ENCODE assay signal across 21 mouse cellular contexts in the genomic region with DNA sequence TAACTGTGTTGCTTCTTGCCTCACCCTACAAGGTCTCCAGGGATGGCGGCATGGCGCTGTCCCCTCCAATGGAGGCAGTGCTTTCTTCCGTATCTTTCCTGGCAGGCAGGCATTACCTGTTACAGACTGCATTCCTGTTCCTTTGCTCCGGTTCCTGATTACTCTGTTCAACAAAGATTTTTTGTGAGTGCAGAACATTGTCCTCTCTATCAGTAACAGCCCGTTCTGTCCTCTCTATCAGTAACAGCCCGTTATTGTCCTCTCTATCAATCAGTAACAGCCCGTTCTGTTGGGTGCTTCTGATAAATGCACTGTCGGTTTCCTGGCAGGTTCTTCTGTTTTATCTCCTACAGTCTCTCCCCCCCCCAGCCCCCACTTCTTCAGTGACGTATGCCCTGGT.
DNase-seq lines count a peak whose midpoint lies in the region; ATAC-seq and TF ChIP-seq lines count a peak whose summit lies in the region.
"Had no signal": no experiment of that assay in that cellular context is flagged by ENCODE, and none has a peak within 500 bp of the region (broad histone marks: within the 10 kb centered on the region; RNA-seq: fewer than 3 reads in every experiment).

No protein-coding gene starts in this region.

- no peak overlapping the region for H3K27ac ChIP-seq in heart, embryonic 10.5 days
- peak overlapping the region; percentile 91 for H3K27ac ChIP-seq in MEL (ENCODE audit: control insufficient read depth, low read depth, low read length)
- H3K27ac ChIP-seq: limb, embryonic 10.5 days; midbrain, embryonic 15.5 days; stomach, embryonic 15.5 days had no signal

- no peak; a peak in 1 of 4 replicates for TF ChIP-seq POLR2A in MEL (IDR thresholded peaks at IDR 0.05; ENCODE audit: control insufficient read depth in 1 of 2, insufficient read depth in 1 of 2, low read depth in 1 of 2, low read length in 2 of 2, poor library complexity in 1 of 2)

- no peaks in the 10 kb centered on the region for H3K36me3 ChIP-seq in heart, embryonic 10.5 days
- H3K36me3 ChIP-seq in MEL (ENCODE audit: control insufficient read depth in 1 of 2, insufficient read depth in 2 of 2, low read length in 2 of 2): peaks cover 0 to 34% of the 10 kb centered on the region in 2 experiments; a peak in 2 of 4 replicates
- H3K36me3 ChIP-seq: limb, embryonic 10.5 days; midbrain, embryonic 15.5 days; stomach, embryonic 15.5 days had no signal

- peaks cover 11% of the 10 kb centered on the region for H3K4me1 ChIP-seq in heart, embryonic 10.5 days
- H3K4me1 ChIP-seq in MEL (ENCODE audit: control insufficient read depth in 1 of 2, insufficient read depth in 2 of 2, low read length in 2 of 2): peaks cover 0 to 35% of the 10 kb centered on the region in 2 experiments
- H3K4me1 ChIP-seq: stomach, embryonic 15.5 days had no signal

- TF ChIP-seq EP300 in MEL (IDR thresholded peaks at IDR 0.05; ENCODE audit: low read depth in 1 of 2, low read length in 2 of 2): peak; percentile 97 to 99

- H3K27me3 ChIP-seq in heart, embryonic 10.5 days (ENCODE audit: insufficient read depth, poor library complexity, severe bottlenecking): peaks cover 4% of the 10 kb centered on the region
- H3K27me3 ChIP-seq in MEL (ENCODE audit: control insufficient read depth in 1 of 2, insufficient read depth in 2 of 2, low read length in 2 of 2): no peaks in the 10 kb centered on the region
- H3K27me3 ChIP-seq: midbrain, embryonic 15.5 days; stomach, embryonic 15.5 days had no signal

- TF ChIP-seq RAD21 in MEL (IDR thresholded peaks at IDR 0.05; ENCODE audit: low read depth, low read length): no peak

- 19% methylated on average over 9 of the region's 9 CpGs for WGBS in heart, embryonic 10.5 days

- no peak overlapping the region; the same call in 1 of the 2 replicates for H3K4me3 ChIP-seq in heart, embryonic 10.5 days
- H3K4me3 ChIP-seq in MEL (ENCODE audit: control insufficient read depth in 1 of 2, insufficient read depth in 1 of 2, low read depth in 2 of 2, low read length in 2 of 2): peak overlapping the region in 1 of 2 experiments; percentile 29; a peak in 3 of 4 replicates
- H3K4me3 ChIP-seq: erythroblast, embryonic 14.5 days; limb, embryonic 10.5 days; midbrain, embryonic 15.5 days; stomach, embryonic 15.5 days had no signal

- TF ChIP-seq CTCF in MEL (IDR thresholded peaks at IDR 0.05 in 2 of 3, conservative IDR thresholded peaks at IDR 0.05 in 1 of 3; ENCODE audit: control insufficient read depth in 1 of 3, insufficient read depth in 1 of 3, low read depth in 2 of 3, low read length in 3 of 3, poor library complexity in 1 of 3, severe bottlenecking in 1 of 3): no peak

- peak; percentile 87 for ATAC-seq in megakaryocyte progenitor cell, adult 5-6 weeks (replicated peaks; ENCODE audit: poor library complexity)
- ATAC-seq: activated CD4-positive, CD25-positive, alpha-beta regulatory T cell, adult 4 months; forebrain, embryonic 14.5 days; inflammation-experienced regulatory T-cells, adult 6 months; midbrain, embryonic 15.5 days; Patski had no signal

- H3K79me2 ChIP-seq in MEL (ENCODE audit: control insufficient read depth, insufficient read depth, low read length, poor library complexity): no peaks in the 10 kb centered on the region

- H3K9me3 ChIP-seq in heart, embryonic 10.5 days: no peaks in the 10 kb centered on the region
- no peaks in the 10 kb centered on the region for H3K9me3 ChIP-seq in MEL (replicated peaks; ENCODE audit: insufficient read depth, low read length)
- H3K9me3 ChIP-seq: limb, embryonic 10.5 days; midbrain, embryonic 15.5 days; stomach, embryonic 15.5 days had no signal

- H3K9ac ChIP-seq in MEL (ENCODE audit: control insufficient read depth, low read depth, low read length, poor library complexity, severe bottlenecking): peak overlapping the region; percentile 23; the same call in 1 of the 2 replicates
- H3K9ac ChIP-seq: midbrain, embryonic 15.5 days; stomach, embryonic 15.5 days had no signal

- peak; percentile 80 for DNase-seq in heart, embryonic 10.5 days (ENCODE audit: low spot score)
- DNase-seq in heart, postnatal 4 days: no peak
- peak; percentile 96 for DNase-seq in MEL (ENCODE audit: low read depth, low spot score)
- DNase-seq in liver: peak; percentile 46
- DNase-seq in right cerebral cortex, postnatal 14 days: no peak
- no peak for DNase-seq in embryo, embryonic 11 days
- DNase-seq in ovary, postnatal 14 days (ENCODE audit: low spot score): no peak
- DNase-seq: cerebellum, postnatal 10 days; gastrocnemius, postnatal 25 days; lung, adult 2 months; spleen, adult 18-20 months; thymus, postnatal 25 days had no signal

TF ChIP-seq in MEL, 35 proteins besides CTCF, POLR2A, EP300 and RAD21:
- TF ChIP-seq UBTF (IDR thresholded peaks at IDR 0.05; ENCODE audit: borderline replicate concordance, insufficient read depth, low read depth, low read length) (no peak), TAL1 (IDR thresholded peaks at IDR 0.05; ENCODE audit: low read length) (peak; percentile 98), ZNF384 (IDR thresholded peaks at IDR 0.05; ENCODE audit: low read depth, low read length) (no peak), TCF12 (IDR thresholded peaks at IDR 0.05; ENCODE audit: low read depth, low read length) (peak; percentile 98), USF2 (IDR thresholded peaks at IDR 0.05; ENCODE audit: borderline replicate concordance in 1 of 2, insufficient read depth in 1 of 2, low read depth in 1 of 2, low read length in 2 of 2) (no peak), E2F4 (IDR thresholded peaks at IDR 0.05; ENCODE audit: borderline replicate concordance, low read depth, low read length) (no peak), MYB (IDR thresholded peaks at IDR 0.05; ENCODE audit: low read depth, low read length) (peak; percentile 99), GATA1 (IDR thresholded peaks at IDR 0.05; ENCODE audit: low read depth, low read length) (peak; percentile 99), TBP (IDR thresholded peaks at IDR 0.05; ENCODE audit: low read depth, low read length) (0 out of 2 replicates have a peak, but pooled peaks have one; percentile 39), ELF1 (IDR thresholded peaks at IDR 0.05; ENCODE audit: low read depth, low read length) (no peak), SIN3A (IDR thresholded peaks at IDR 0.05; ENCODE audit: low read length) (peak; percentile 87), RCOR1 (IDR thresholded peaks at IDR 0.05; ENCODE audit: low read depth, low read length) (peak; percentile 80; the same call in 1 of the 2 replicates), ZMIZ1 (IDR thresholded peaks at IDR 0.05; ENCODE audit: low read depth, low read length) (no peak), ETS1 (IDR thresholded peaks at IDR 0.05; ENCODE audit: low read depth, low read length) (peak; percentile 93), SMC3 (IDR thresholded peaks at IDR 0.05; ENCODE audit: low read depth, low read length) (no peak), GABPA (IDR thresholded peaks at IDR 0.05; ENCODE audit: low read depth, low read length) (no peak), USF1 (IDR thresholded peaks at IDR 0.05; ENCODE audit: low read depth, low read length) (no peak)
TF ChIP-seq in MEL: peak in this region for 8.

Comparison
In these comparisons a context has a peak if more than half of its experiments do, and no peak if none do; other contexts are left out.
1. DNase-seq: peak in heart, embryonic 10.5 days (single experiment), MEL (single experiment) and liver (single experiment); none in heart, postnatal 4 days (single experiment), right cerebral cortex, postnatal 14 days (single experiment), embryo, embryonic 11 days (single experiment) and ovary, postnatal 14 days (single experiment).